8 mouse cellular contexts compared by ENCODE assay signal in the genomic region with DNA sequence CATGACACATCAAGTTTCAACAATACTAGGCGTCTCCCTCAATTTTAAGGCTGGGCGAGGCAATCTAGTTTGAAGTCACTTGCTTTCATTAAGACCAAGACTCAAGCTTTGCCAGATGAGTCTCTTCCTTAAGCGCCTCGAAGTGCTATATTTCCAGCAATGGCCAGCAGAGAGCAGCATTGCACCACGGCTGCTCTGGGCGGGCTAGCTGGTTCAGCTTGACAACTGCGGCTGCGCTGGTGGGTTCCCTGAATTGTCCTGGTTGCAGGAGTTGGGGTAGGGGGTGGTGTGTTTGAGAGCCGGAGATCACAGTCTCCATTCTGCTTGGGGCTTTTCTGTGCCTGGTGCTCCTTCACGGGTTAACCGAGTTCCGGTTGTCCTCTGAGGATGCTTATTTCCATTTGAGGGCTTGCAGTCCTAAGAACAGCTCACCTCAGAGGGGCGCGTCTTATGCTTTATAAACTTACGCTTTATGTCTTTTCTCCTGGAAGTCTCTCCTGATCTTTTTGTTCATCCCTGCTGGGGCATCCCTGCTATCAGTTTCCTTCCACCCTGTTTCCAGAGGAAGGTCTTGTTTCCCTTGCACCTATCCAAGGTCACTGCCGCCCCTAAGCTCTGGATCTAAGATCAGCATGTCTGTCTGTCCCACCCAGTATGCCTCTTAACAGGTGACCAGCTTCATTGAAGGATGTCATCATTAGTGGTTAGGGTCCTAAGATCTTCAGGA. TPM values are rescaled to one million over a fixed set of nuclear protein-coding genes. Genes with fewer than 3 reads are reported as not detected.
DNase-seq lines count a peak whose midpoint lies in the region; ATAC-seq and TF ChIP-seq lines count a peak whose summit lies in the region.

No protein-coding gene starts in this region.

- 0 out of 2 replicates have a peak, but pooled peaks have one; percentile 40 for ATAC-seq in intestine, embryonic 14.5 days (replicated peaks; ENCODE audit: low FRiP score, low TSS enrichment, low read depth)
- no peak for ATAC-seq in intestine, embryonic 15.5 days
- peak; percentile 89 for ATAC-seq in forebrain, embryonic 14.5 days
- ATAC-seq in hindbrain, embryonic 14.5 days (ENCODE audit: low FRiP score) = peak; percentile 89
- peak; percentile 91 for ATAC-seq in midbrain, embryonic 16.5 days

- no peak overlapping the region for H3K9ac ChIP-seq in intestine, embryonic 14.5 days (ENCODE audit: low read length)
- H3K9ac ChIP-seq in intestine, embryonic 15.5 days = no peak overlapping the region
- no peak overlapping the region for H3K9ac ChIP-seq in forebrain, embryonic 14.5 days (ENCODE audit: low read length)
- H3K9ac ChIP-seq in hindbrain, embryonic 14.5 days = no peak overlapping the region
- peak overlapping the region; percentile 18; the same call in 1 of the 2 replicates for H3K9ac ChIP-seq in midbrain, embryonic 16.5 days (ENCODE audit: low read depth, low read length)

- H3K36me3 ChIP-seq in intestine, embryonic 14.5 days (ENCODE audit: control insufficient read depth, insufficient read depth, low read length) = no peaks in the 10 kb centered on the region
- no peaks in the 10 kb centered on the region for H3K36me3 ChIP-seq in intestine, embryonic 15.5 days
- H3K36me3 ChIP-seq in forebrain, embryonic 14.5 days (ENCODE audit: control insufficient read depth, insufficient read depth, low read length) = no peaks in the 10 kb centered on the region
- no peaks in the 10 kb centered on the region for H3K36me3 ChIP-seq in hindbrain, embryonic 14.5 days (replicated peaks; ENCODE audit: control insufficient read depth, insufficient read depth)
- H3K36me3 ChIP-seq in midbrain, embryonic 16.5 days (ENCODE audit: control insufficient read depth, insufficient read depth, low read length) = no peaks in the 10 kb centered on the region
- H3K36me3 ChIP-seq in testis, adult 2 months (ENCODE audit: control insufficient read depth, insufficient read depth, low read length) = no peaks in the 10 kb centered on the region

- no peak overlapping the region for H3K4me2 ChIP-seq in intestine, embryonic 14.5 days (ENCODE audit: low read length)
- H3K4me2 ChIP-seq in intestine, embryonic 15.5 days (replicated peaks) = no peak overlapping the region
- peak overlapping the region; percentile 35 for H3K4me2 ChIP-seq in forebrain, embryonic 14.5 days (ENCODE audit: low read length)
- H3K4me2 ChIP-seq in hindbrain, embryonic 14.5 days (replicated peaks) = peak overlapping the region; percentile 39
- H3K4me2 ChIP-seq in midbrain, embryonic 16.5 days (ENCODE audit: low read length) = peak overlapping the region; percentile 58

- no peak for TF ChIP-seq POLR2A in testis, adult 2 months (IDR thresholded peaks at IDR 0.05; ENCODE audit: control insufficient read depth, low read depth, low read length)

- 18% methylated on average over 16 of the region's 16 CpGs for WGBS in intestine, embryonic 14.5 days
- 14% methylated on average over 16 of the region's 16 CpGs for WGBS in intestine, embryonic 15.5 days
- WGBS in forebrain, embryonic 14.5 days = 15% methylated on average over 16 of the region's 16 CpGs
- WGBS in hindbrain, embryonic 14.5 days = 17% methylated on average over 16 of the region's 16 CpGs
- 17% methylated on average over 16 of the region's 16 CpGs for WGBS in midbrain, embryonic 16.5 days

- intact Hi-C loops in left cerebral cortex, postnatal 25 days (cut with DNase I) = loop anchor here (2.0 to 10.0 kb wide), 2 partner anchors 1774 to 1968 kb away; no protein-coding TSS in a partner anchor

- H3K4me1 ChIP-seq in intestine, embryonic 14.5 days (replicated peaks; ENCODE audit: control insufficient read depth, insufficient read depth, low read length) = no peaks in the 10 kb centered on the region
- H3K4me1 ChIP-seq in intestine, embryonic 15.5 days (replicated peaks) = no peaks in the 10 kb centered on the region
- no peaks in the 10 kb centered on the region for H3K4me1 ChIP-seq in forebrain, embryonic 14.5 days (ENCODE audit: control insufficient read depth, insufficient read depth, low read length)
- H3K4me1 ChIP-seq in hindbrain, embryonic 14.5 days (replicated peaks; ENCODE audit: control insufficient read depth, insufficient read depth, low read length) = no peaks in the 10 kb centered on the region
- H3K4me1 ChIP-seq in midbrain, embryonic 16.5 days (ENCODE audit: control insufficient read depth, insufficient read depth, low read length) = no peaks in the 10 kb centered on the region
- peaks cover 2% of the 10 kb centered on the region; the same call in 1 of the 2 replicates for H3K4me1 ChIP-seq in testis, adult 2 months (ENCODE audit: control insufficient read depth, insufficient read depth, low read length)

- H3K4me3 ChIP-seq in intestine, embryonic 14.5 days (ENCODE audit: low read depth, low read length) = no peak overlapping the region
- no peak overlapping the region for H3K4me3 ChIP-seq in intestine, embryonic 15.5 days (replicated peaks)
- no peak overlapping the region for H3K4me3 ChIP-seq in forebrain, embryonic 14.5 days (ENCODE audit: low read depth, low read length)
- H3K4me3 ChIP-seq in hindbrain, embryonic 14.5 days (replicated peaks; ENCODE audit: low read length) = no peak overlapping the region
- H3K4me3 ChIP-seq in midbrain, embryonic 16.5 days (ENCODE audit: low read depth, low read length) = peak overlapping the region; percentile 26
- H3K4me3 ChIP-seq in testis, adult 2 months (ENCODE audit: control insufficient read depth, low read depth, low read length) = no peak overlapping the region; the same call in 1 of the 2 replicates

- peak; percentile 92 for DNase-seq in intestine, embryonic 14.5 days (ENCODE audit: low spot score)
- peak; percentile 47 for DNase-seq in cerebellum, adult 11 months
- peak; percentile 94 for DNase-seq in forebrain, embryonic 14.5 days (ENCODE audit: low spot score)
- peak; percentile 98 for DNase-seq in hindbrain, embryonic 14.5 days (ENCODE audit: low spot score)
- peak; percentile 82 to 84 for DNase-seq in left cerebral cortex, postnatal 25 days (ENCODE audit: low spot score in 2 of 2)

- TF ChIP-seq CTCF in testis, adult 2 months (IDR thresholded peaks at IDR 0.05; ENCODE audit: control insufficient read depth, insufficient read depth, insufficient replicate concordance, low read depth, low read length) = peak; percentile 72

- no peaks in the 10 kb centered on the region for H3K9me3 ChIP-seq in intestine, embryonic 14.5 days (ENCODE audit: control insufficient read depth, low read length)
- no peaks in the 10 kb centered on the region for H3K9me3 ChIP-seq in intestine, embryonic 15.5 days
- no peaks in the 10 kb centered on the region for H3K9me3 ChIP-seq in forebrain, embryonic 14.5 days (replicated peaks; ENCODE audit: control insufficient read depth, low read length)
- no peaks in the 10 kb centered on the region for H3K9me3 ChIP-seq in hindbrain, embryonic 14.5 days (ENCODE audit: control insufficient read depth, low read length)
- no peaks in the 10 kb centered on the region for H3K9me3 ChIP-seq in midbrain, embryonic 16.5 days (replicated peaks; ENCODE audit: control insufficient read depth, low read length, poor library complexity, severe bottlenecking)

- H3K27me3 ChIP-seq in intestine, embryonic 14.5 days (replicated peaks; ENCODE audit: control insufficient read depth, insufficient read depth, low read length) = peaks cover 19% of the 10 kb centered on the region; the same call in 1 of the 2 replicates
- H3K27me3 ChIP-seq in intestine, embryonic 15.5 days (replicated peaks) = peaks cover 21% of the 10 kb centered on the region
- H3K27me3 ChIP-seq in forebrain, embryonic 14.5 days (replicated peaks; ENCODE audit: control insufficient read depth, insufficient read depth, low read length) = peaks cover 5% of the 10 kb centered on the region; the same call in 1 of the 2 replicates
- peaks cover 15% of the 10 kb centered on the region for H3K27me3 ChIP-seq in hindbrain, embryonic 14.5 days (ENCODE audit: control insufficient read depth, insufficient read depth, low read length)
- H3K27me3 ChIP-seq in midbrain, embryonic 16.5 days (ENCODE audit: control insufficient read depth, insufficient read depth, low read depth, low read length) = peaks cover 10% of the 10 kb centered on the region
- H3K27me3 ChIP-seq in testis, adult 2 months (ENCODE audit: control insufficient read depth, insufficient read depth, low read length) = no peaks in the 10 kb centered on the region

- no peak overlapping the region for H3K27ac ChIP-seq in intestine, embryonic 14.5 days (ENCODE audit: low read depth)
- H3K27ac ChIP-seq in intestine, embryonic 15.5 days = no peak overlapping the region
- H3K27ac ChIP-seq in forebrain, embryonic 14.5 days (ENCODE audit: low read depth, low read length) = no peak overlapping the region
- H3K27ac ChIP-seq in hindbrain, embryonic 14.5 days = no peak overlapping the region
- H3K27ac ChIP-seq in midbrain, embryonic 16.5 days (ENCODE audit: low read length) = no peak overlapping the region
- H3K27ac ChIP-seq in testis, adult 2 months (ENCODE audit: control insufficient read depth, insufficient read depth, low read depth, low read length) = no peak overlapping the region

RNA-seq across cellular contexts. Expression of a gene that starts 9.0 kb away (rescaled TPM):
- 0.34 and 0.49 TPM in 2 replicates for polyA plus RNA-seq in intestine, embryonic 14.5 days (2014; fragmentation: Nextera tagmentation; extraction: Ambion mirVana)
- 0.33 and 0.41 TPM in 2 replicates for polyA plus RNA-seq in intestine, embryonic 15.5 days (2015; fragmentation: Nextera tagmentation; extraction: Ambion mirVana)
- polyA plus RNA-seq in forebrain, embryonic 14.5 days (2014; fragmentation: Nextera tagmentation; extraction: Ambion mirVana) = 1.1 and 1.9 TPM in 2 replicates
- 7.0 and 7.7 TPM in 2 replicates for polyA plus RNA-seq in hindbrain, embryonic 14.5 days (2014; fragmentation: Nextera tagmentation; extraction: Ambion mirVana)
- total RNA-seq in left cerebral cortex, postnatal 25 days (2021) = 10 to 100 TPM; 47.6 to 50.6 TPM
- 6.2 and 8.1 TPM in 2 replicates for polyA plus RNA-seq in midbrain, embryonic 16.5 days (2015; fragmentation: Nextera tagmentation; extraction: Ambion mirVana)
- 1.4 TPM in 2 replicates for polyA plus RNA-seq in testis, adult 2 months (2012; rRNA removed)

Comparison
In these comparisons a context has a peak if more than half of its experiments do, and no peak if none do; other contexts are left out.
1. DNase-seq: peak in every context shown above with its lines; median percentile 98 in hindbrain, embryonic 14.5 days; 94 in forebrain, embryonic 14.5 days; 92 in intestine, embryonic 14.5 days; 83 in left cerebral cortex, postnatal 25 days; 47 in cerebellum, adult 11 months.
2. H3K4me2 ChIP-seq: peak in forebrain, embryonic 14.5 days (single experiment), hindbrain, embryonic 14.5 days (single experiment) and midbrain, embryonic 16.5 days (single experiment); none in intestine, embryonic 14.5 days (single experiment) and intestine, embryonic 15.5 days (single experiment).